Mouse (Mus musculus) limb, embryonic 14.5 days (tissue): ENCODE data around the gene Ovol1. TPM values are rescaled to one million over a fixed set of nuclear protein-coding genes. Genes with fewer than 3 reads are reported as not detected.
A peak's percentile ranks its signal among the peaks of the same experiment; 100 is the strongest.

Experiments
- ATAC-seq: fragments of 200-750 bp; cut with Nextera tagmentation; 2 replicates; pipeline ENCODE4 v1.8.0; 2017; ENCODE audit warnings: low read depth, moderate number of reproducible peaks, moderate TSS enrichment; ENCODE audit not compliant: low FRiP score
- DNase-seq: peaks from one replicate; pipeline ENCODE4 v3.0.0-alpha.2; 2015; ENCODE audit warnings: low spot score
- H3K27ac ChIP-seq: fragments of 300-500 bp; sonication (generic); replicated peaks from 2 replicates; pipeline ENCODE4 v1.5.1; 2014; ENCODE audit warnings: low read depth, mild to moderate bottlenecking, low read length, moderate library complexity, mixed read lengths
- H3K27me3 ChIP-seq: fragments of 300-500 bp; sonication (generic); 2 replicates; pipeline ENCODE4 v1.6.1; 2014; ENCODE audit warnings: low read length, mixed read lengths; ENCODE audit not compliant: control insufficient read depth, insufficient read depth
- H3K36me3 ChIP-seq: fragments of 300-500 bp; sonication (generic); 2 replicates; pipeline ENCODE4 v1.6.1; 2014; ENCODE audit warnings: mild to moderate bottlenecking, low read length, moderate library complexity, mixed read lengths; ENCODE audit not compliant: control insufficient read depth, insufficient read depth
- H3K4me1 ChIP-seq: fragments of 300-500 bp; sonication (generic); 2 replicates; pipeline ENCODE4 v1.6.1; 2014; ENCODE audit warnings: antibody characterized with exemption, low read length, mixed read lengths; ENCODE audit not compliant: control insufficient read depth, insufficient read depth
- H3K4me2 ChIP-seq: fragments of 300-500 bp; sonication (generic); replicated peaks from 2 replicates; pipeline ENCODE4 v1.6.1; 2014; ENCODE audit warnings: low read depth, mild to moderate bottlenecking, low read length, moderate library complexity; ENCODE audit not compliant: severe bottlenecking
- H3K4me3 ChIP-seq: fragments of 300-500 bp; sonication (generic); replicated peaks from 2 replicates; pipeline ENCODE4 v1.5.1; 2014; ENCODE audit warnings: low read length
- H3K9ac ChIP-seq: fragments of 300-500 bp; sonication (generic); 2 replicates; pipeline ENCODE4 v1.6.1; 2014; ENCODE audit warnings: mild to moderate bottlenecking, low read depth, low read length, moderate library complexity; ENCODE audit not compliant: severe bottlenecking
- H3K9me3 ChIP-seq: fragments of 300-500 bp; sonication (generic); 2 replicates; pipeline ENCODE4 v1.6.1; 2016; ENCODE audit warnings: low read length; ENCODE audit not compliant: control insufficient read depth
- POLR2A ChIP-seq: fragments of 200-500 bp; IDR thresholded peaks from 2 replicates; pipeline ENCODE4 v1.8.0; 2012; ENCODE audit warnings: inconsistent platforms, mild to moderate bottlenecking, moderate library complexity, borderline replicate concordance; ENCODE audit not compliant: insufficient read depth, insufficient read length; ENCODE audit errors: extremely low read depth
- WGBS: fragments of 180-500 bp; shearing (Covaris S2); extraction: QIAGEN DNeasy Blood & Tissue Kit; methylation state at CpG from one replicate; pipeline ENCODE4 v1.1.7; 2014; 5-methylcytosine and 5-hydroxymethylcytosine counted together
- polyA plus RNA-seq, 2 experiments: library from polyadenylated mRNA; depleted of rRNA in 1 of 2; stranded (reverse) in 1 of 2; unstranded in 1 of 2; fragments of >200 nt; fragmentation: Nextera tagmentation in 1 of 2; extraction: Ambion mirVana in 1 of 2; gene quantifications; 2 replicates each; pipeline versions ENCODE4 v1.2.1 to v1.2.3; 2012 to 2014

Ovol1 gene
- polyA plus RNA-seq, 2 experiments: 7.2 to 12.8 TPM

DNA sequence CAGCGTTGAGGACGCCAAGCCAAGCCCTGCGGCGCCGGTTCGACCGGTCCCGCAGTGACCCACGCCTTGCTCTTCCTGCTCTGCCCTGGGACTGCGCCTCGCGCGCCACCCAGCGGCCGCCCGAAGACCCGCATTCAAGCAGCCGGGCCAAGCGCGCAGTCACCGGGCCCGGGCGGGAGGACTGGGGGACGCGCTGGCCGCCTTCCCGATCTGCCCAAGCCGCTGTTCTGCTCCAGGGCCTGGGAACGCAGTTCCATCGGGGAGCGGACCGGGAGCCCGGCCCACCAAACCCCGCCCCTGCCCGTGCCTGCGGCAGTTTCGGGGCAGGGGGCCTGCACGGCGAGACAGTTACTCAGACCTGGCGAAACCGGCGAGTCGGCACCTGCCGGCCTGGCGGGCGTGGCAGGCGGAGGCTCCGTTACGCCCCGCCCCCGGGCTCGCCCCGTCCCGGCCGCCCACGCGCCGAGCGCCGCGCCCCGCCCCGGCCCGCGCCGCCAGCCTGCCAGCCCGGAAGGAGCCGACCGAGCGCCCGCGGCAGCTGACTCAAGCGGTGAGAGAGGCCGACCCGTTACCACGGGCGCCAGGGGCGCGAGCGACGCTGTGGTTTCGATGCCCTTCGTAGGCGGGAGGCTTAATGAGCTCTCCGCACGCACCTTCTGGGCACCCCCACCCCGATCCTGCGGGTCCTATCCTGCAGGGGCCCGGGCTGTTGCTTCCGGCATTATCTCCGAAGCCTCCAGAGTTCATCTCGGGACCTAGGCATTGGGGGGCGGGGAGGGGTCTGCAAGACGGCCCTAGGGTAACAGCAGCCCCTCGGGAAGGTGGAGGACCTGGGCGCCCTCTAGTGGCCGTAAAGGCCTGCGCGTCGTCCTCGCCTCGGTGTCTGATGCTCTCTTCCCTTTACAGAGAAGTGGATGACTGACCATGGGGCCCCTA is 7.4 kb upstream of the Ovol1 start, which contains the start of gene Ap5b1:
Gene Ap5b1, plus strand, starts transcription at position 492 of the 936 bp plus-strand sequence.
- TF ChIP-seq POLR2A: 0 out of 2 replicates have a peak, but pooled peaks have one; percentile 33
- DNase-seq: peak; percentile 80
- under 1% methylated on average over 64 of the region's 102 CpGs for WGBS
- Histone ChIP-seq H3K4me1 (peaks cover 12% of the 10 kb centered on the region), H3K27me3 (peaks cover 4% of the 10 kb centered on the region; the same call in 1 of the 2 replicates), H3K9me3 (no peaks in the 10 kb centered on the region), H3K4me3 (peak within 1 kb of the TSS; percentile 75), H3K4me2 (peak within 1 kb of the TSS; percentile 96), H3K27ac (peak within 1 kb of the TSS; percentile 65; the same call in 1 of the 2 replicates), H3K9ac (peak within 1 kb of the TSS; percentile 66), H3K36me3 (peaks cover 10% of the 10 kb centered on the region; the same call in 1 of the 2 replicates)
- ATAC-seq: peak; percentile 93

DNA sequence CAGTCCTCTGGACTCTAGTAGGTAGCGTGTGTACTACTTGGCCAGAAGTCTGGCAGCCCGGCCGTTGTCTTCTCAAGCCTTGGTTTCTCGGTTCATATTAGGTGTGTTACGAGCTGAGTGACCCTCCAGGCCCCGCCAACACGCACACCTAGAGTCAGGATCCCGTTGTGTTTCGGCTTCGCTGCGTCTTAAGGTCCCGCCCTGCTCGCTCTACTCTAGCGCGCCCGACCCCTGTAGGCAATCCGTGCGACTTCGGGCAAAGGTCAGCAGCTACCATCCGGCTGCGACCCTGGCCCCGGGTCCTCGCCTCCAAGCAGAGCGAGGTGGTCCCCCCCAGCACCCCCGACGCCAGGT is 6.7 kb upstream of the Ovol1 start:
- 2% methylated on average over 26 of the region's 26 CpGs for WGBS
- peak; percentile 12 for ATAC-seq
- DNase-seq: no peak

DNA sequence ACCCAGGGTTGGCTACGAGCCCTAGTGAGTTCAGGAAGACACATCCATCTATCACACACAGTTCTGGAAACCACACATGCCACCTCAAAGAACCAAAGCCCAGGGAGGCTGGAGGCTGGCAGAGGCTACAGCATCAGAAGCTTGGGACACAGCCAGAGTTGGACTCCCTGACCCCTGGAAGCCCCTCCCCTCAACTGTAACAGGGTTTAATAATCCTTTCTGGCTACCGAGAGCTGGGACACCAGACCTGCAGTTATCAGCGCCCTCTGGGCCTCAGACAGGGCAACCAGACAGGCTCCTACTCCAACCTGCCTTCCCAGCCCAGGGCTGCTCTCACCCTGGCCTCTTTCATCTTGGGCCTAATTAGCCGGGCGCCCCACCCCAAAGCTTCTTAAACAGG is 5.9 kb upstream of the Ovol1 start:
- no peak overlapping the region for H3K4me3 ChIP-seq
- H3K9me3 ChIP-seq: no peaks in the 10 kb centered on the region
- ATAC-seq: no peak
- no peak for TF ChIP-seq POLR2A
- no peak overlapping the region for H3K27ac ChIP-seq
- H3K27me3 ChIP-seq: peaks cover 17% of the 10 kb centered on the region
- H3K36me3 ChIP-seq: peaks cover 10% of the 10 kb centered on the region; the same call in 1 of the 2 replicates
- no peak overlapping the region for H3K9ac ChIP-seq
- 54% methylated on average over 5 of the region's 5 CpGs for WGBS
- DNase-seq: no peak
- H3K4me2 ChIP-seq: 0 out of 2 replicates have a peak overlapping the region, but pooled peaks have one; percentile 1
- peaks cover 12% of the 10 kb centered on the region for H3K4me1 ChIP-seq

More for the DNA sequence above, 6.7 kb upstream of the Ovol1 start:
- Histone ChIP-seq H3K9me3 (no peaks in the 10 kb centered on the region), H3K36me3 (peaks cover 10% of the 10 kb centered on the region; the same call in 1 of the 2 replicates), H3K4me2 (peak overlapping the region; percentile 96), H3K4me3 (peak overlapping the region; percentile 75), H3K27ac (0 out of 2 replicates have a peak overlapping the region, but pooled peaks have one; percentile 65), H3K27me3 (peaks cover 8% of the 10 kb centered on the region), H3K9ac (peak overlapping the region; percentile 66), H3K4me1 (peaks cover 12% of the 10 kb centered on the region)
- TF ChIP-seq POLR2A: no peak

DNA sequence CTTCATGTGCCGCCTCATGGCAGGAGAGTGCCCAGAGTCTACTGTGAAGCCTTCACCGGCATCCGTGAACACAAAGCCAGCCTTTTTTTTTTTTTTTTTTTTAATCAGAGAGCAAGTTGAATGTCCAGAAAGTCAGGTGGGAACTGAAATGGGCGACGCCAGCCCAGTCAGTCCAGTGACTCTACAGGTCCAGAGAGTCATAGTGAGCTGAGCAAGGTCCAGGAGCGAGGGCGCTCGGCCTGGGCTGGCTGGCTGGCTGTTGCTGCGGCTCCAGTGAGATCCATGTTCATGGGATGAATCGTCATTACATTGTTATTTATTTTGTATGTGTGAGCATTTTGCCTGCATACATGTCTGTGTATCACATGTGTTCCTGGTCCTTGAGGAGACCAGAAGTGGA is 2.3 kb upstream of the Ovol1 start:
- no peak overlapping the region for H3K4me2 ChIP-seq

DNA sequence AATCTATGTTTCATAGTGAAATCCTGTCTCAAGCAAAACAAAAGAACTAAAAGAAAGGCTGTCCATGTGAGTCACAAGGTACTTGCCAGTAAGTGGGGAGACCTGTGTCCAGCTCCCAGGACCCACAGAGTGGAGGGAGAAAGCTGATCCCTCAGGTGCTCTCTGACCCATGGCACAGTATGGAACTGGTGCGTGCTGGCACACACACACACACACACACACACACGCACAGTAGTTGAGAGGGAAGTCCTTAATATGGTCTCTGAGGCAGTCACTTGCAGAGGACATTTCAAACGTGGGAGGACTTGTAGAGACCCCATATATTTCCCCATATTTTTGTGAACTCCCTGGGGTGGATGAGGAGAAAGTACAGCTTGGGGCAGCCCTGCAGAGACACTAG is 1.4 kb upstream of the Ovol1 start:
- Histone ChIP-seq H3K4me2 (no peak overlapping the region), H3K27ac (no peak overlapping the region), H3K9ac (no peak overlapping the region), H3K4me1 (peaks cover 14% of the 10 kb centered on the region), H3K4me3 (no peak overlapping the region), H3K9me3 (no peaks in the 10 kb centered on the region), H3K27me3 (peaks cover 59% of the 10 kb centered on the region), H3K36me3 (no peaks in the 10 kb centered on the region)
- 37% methylated on average over 3 of the region's 3 CpGs for WGBS
- DNase-seq: no peak
- TF ChIP-seq POLR2A: no peak
- no peak for ATAC-seq

More for the DNA sequence above, 2.3 kb upstream of the Ovol1 start:
- DNase-seq: no peak
- WGBS: 87% methylated on average over 10 of the region's 10 CpGs
- Histone ChIP-seq H3K36me3 (no peaks in the 10 kb centered on the region), H3K4me1 (peaks cover 16% of the 10 kb centered on the region), H3K27ac (no peak overlapping the region), H3K9ac (no peak overlapping the region), H3K9me3 (no peaks in the 10 kb centered on the region), H3K27me3 (peaks cover 52% of the 10 kb centered on the region), H3K4me3 (no peak overlapping the region)
- no peak for ATAC-seq
- TF ChIP-seq POLR2A: no peak
